Mouse (Mus musculus): ENCODE measurements at regions not wholly inside any gene's neighbourhood (a gene's known extent, or its start where the extent isn't known, plus 50 kb on each side); places are given as distances from the start of the nearest gene placed in this dataset.
A peak's percentile ranks its signal among the peaks of the same experiment; 100 is the strongest.

GRCm38 (mm10) chr15:62533233-62533632 is 1311.7 kb downstream of the Gsdmc2 start:
- Histone ChIP-seq H3K27ac (ENCODE audit: low read depth, low read length) (no peak overlapping the region), H3K4me1 (ENCODE audit: insufficient read depth) (no peaks in the 10 kb centered on the region), H3K9me3 (ENCODE audit: low read length) (no peaks in the 10 kb centered on the region), H3K36me3 (ENCODE audit: insufficient read depth) (no peaks in the 10 kb centered on the region), H3K4me3 (ENCODE audit: low read depth, low read length) (no peak overlapping the region), H3K4me2 (ENCODE audit: low read depth) (no peak overlapping the region), H3K27me3 (ENCODE audit: insufficient read depth, low read length) (no peaks in the 10 kb centered on the region), H3K9ac (no peak overlapping the region)
- ATAC-seq: no peak
- 66% methylated on average over 2 of the region's 2 CpGs for WGBS
- DNase-seq: no peak
- no peak for TF ChIP-seq CTCF (IDR thresholded peaks at IDR 0.05; ENCODE audit: low read depth)

GRCm38 (mm10) chr15:62528975-62529374 is 1316.0 kb downstream of the Gsdmc2 start:
- Histone ChIP-seq H3K9ac (no peak overlapping the region), H3K27ac (ENCODE audit: low read depth, low read length) (no peak overlapping the region), H3K36me3 (ENCODE audit: insufficient read depth) (no peaks in the 10 kb centered on the region), H3K4me3 (ENCODE audit: low read depth, low read length) (no peak overlapping the region), H3K4me1 (ENCODE audit: insufficient read depth) (no peaks in the 10 kb centered on the region), H3K4me2 (ENCODE audit: low read depth) (no peak overlapping the region), H3K9me3 (ENCODE audit: low read length) (no peaks in the 10 kb centered on the region), H3K27me3 (ENCODE audit: insufficient read depth, low read length) (no peaks in the 10 kb centered on the region)
- DNase-seq: no peak
- no peak for ATAC-seq
- 85% methylated on average over 3 of the region's 3 CpGs for WGBS
- TF ChIP-seq CTCF (IDR thresholded peaks at IDR 0.05; ENCODE audit: low read depth): no peak

- no peaks in the 10 kb centered on the region for H3K36me3 ChIP-seq (ENCODE audit: insufficient read depth)
- H3K4me1 ChIP-seq (ENCODE audit: insufficient read depth): no peaks in the 10 kb centered on the region
- WGBS: 26% methylated on average over 2 of the region's 2 CpGs
- H3K27ac ChIP-seq (ENCODE audit: low read depth, low read length): no peak overlapping the region
- no peaks in the 10 kb centered on the region for H3K27me3 ChIP-seq (ENCODE audit: insufficient read depth, low read length)
- no peak overlapping the region for H3K4me3 ChIP-seq (ENCODE audit: low read depth, low read length)
- DNase-seq: no peak
- no peak overlapping the region for H3K4me2 ChIP-seq (ENCODE audit: low read depth)
- no peaks in the 10 kb centered on the region for H3K9me3 ChIP-seq (ENCODE audit: low read length)
- TF ChIP-seq CTCF (IDR thresholded peaks at IDR 0.05; ENCODE audit: low read depth): no peak
- no peak overlapping the region for H3K9ac ChIP-seq
- no peak for ATAC-seq
Measured at GRCm38 (mm10) chr15:62524628-62525027, 1320.3 kb downstream of the Gsdmc2 start.

- Histone ChIP-seq H3K27ac (ENCODE audit: low read depth, low read length) (no peak overlapping the region), H3K9me3 (ENCODE audit: low read length) (no peaks in the 10 kb centered on the region), H3K4me1 (ENCODE audit: insufficient read depth) (no peaks in the 10 kb centered on the region), H3K4me2 (ENCODE audit: low read depth) (no peak overlapping the region), H3K27me3 (ENCODE audit: insufficient read depth, low read length) (no peaks in the 10 kb centered on the region), H3K36me3 (ENCODE audit: insufficient read depth) (no peaks in the 10 kb centered on the region), H3K9ac (no peak overlapping the region), H3K4me3 (ENCODE audit: low read depth, low read length) (no peak overlapping the region)
- no peak for ATAC-seq
- no peak for DNase-seq
- no peak for TF ChIP-seq CTCF (IDR thresholded peaks at IDR 0.05; ENCODE audit: low read depth)
- WGBS: 27% methylated on average over 2 of the region's 2 CpGs
Measured at GRCm38 (mm10) chr15:62524135-62524534, 1320.8 kb downstream of the Gsdmc2 start.

DNA sequence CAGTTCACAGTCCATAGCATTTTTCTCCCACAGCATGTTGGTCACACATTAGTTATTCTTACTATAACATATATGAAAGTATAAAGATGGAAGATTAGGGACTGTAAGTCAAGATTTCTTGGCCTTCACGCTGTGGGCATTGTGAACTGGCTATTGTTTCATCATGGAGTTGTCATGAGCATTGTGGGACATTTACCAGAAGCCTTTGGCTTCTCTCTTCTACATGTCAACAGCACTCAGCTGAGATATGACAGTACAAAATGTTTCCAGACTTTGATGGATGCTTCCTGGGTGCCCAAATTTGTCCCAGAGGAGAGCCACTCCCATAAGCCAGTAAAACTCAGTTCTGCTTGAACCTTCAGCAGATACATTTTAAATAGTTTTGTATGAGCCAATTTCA is 1331.5 kb downstream of the Gsdmc2 start:
- Histone ChIP-seq H3K9ac (no peak overlapping the region), H3K27me3 (ENCODE audit: insufficient read depth, low read length) (no peaks in the 10 kb centered on the region)
- 80% methylated on average over 1 of the region's 1 CpGs for WGBS

DNA sequence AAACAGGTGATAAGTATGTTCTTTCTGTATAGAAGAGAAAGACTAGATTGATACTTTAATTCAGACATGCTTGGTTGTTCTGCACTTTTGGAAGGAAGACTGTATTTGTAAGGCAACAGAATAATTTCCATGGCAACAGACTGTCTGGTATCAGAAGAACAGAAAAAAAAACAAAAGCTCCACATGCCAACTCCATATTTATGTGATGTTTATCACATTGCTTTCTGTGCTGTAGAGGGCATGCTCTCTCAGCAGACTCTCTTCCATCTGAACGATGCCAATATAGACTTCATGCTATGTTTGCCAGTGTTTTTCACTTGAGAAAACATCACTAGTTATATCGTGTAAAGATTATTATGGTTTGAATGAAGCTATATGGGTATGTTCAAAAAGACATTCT is 1333.5 kb downstream of the Gsdmc2 start:
- 55% methylated on average over 2 of the region's 2 CpGs for WGBS
- peak; percentile 93 for ATAC-seq

More for the DNA sequence above, 1331.5 kb downstream of the Gsdmc2 start:
- Histone ChIP-seq H3K4me1 (ENCODE audit: insufficient read depth) (no peaks in the 10 kb centered on the region), H3K27ac (ENCODE audit: low read depth, low read length) (no peak overlapping the region), H3K9me3 (ENCODE audit: low read length) (no peaks in the 10 kb centered on the region), H3K4me3 (ENCODE audit: low read depth, low read length) (no peak overlapping the region), H3K4me2 (ENCODE audit: low read depth) (no peak overlapping the region), H3K36me3 (ENCODE audit: insufficient read depth) (no peaks in the 10 kb centered on the region)
- TF ChIP-seq CTCF (IDR thresholded peaks at IDR 0.05; ENCODE audit: low read depth): no peak
- ATAC-seq: no peak
- DNase-seq: no peak

DNA sequence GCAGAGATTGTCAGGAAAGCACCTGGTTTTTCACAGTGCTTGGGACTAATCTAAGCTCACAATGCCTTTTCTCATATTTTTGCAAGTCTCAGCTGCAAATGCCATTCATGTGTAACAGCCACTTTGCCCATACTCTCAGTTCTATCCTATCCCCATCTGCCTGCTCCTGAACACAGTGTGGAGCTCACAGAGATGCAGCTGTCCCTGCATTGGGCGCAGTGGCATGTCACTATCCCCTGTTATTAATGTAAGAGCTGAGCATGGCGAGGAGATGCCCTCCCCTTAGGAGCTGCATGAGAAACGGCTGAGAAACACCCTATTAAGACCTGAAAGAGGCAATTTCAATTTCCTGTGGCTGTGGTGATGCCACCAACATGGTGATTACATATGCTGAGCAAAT is 1341.1 kb downstream of the Gsdmc2 start:
- H3K4me3 ChIP-seq (ENCODE audit: low read depth, low read length): no peak overlapping the region
- no peak overlapping the region for H3K4me2 ChIP-seq (ENCODE audit: low read depth)
- 64% methylated on average over 3 of the region's 3 CpGs for WGBS
- DNase-seq: no peak
- H3K9ac ChIP-seq: no peak overlapping the region
- no peaks in the 10 kb centered on the region for H3K4me1 ChIP-seq (ENCODE audit: insufficient read depth)
- no peaks in the 10 kb centered on the region for H3K27me3 ChIP-seq (ENCODE audit: insufficient read depth, low read length)
- no peak for TF ChIP-seq CTCF (IDR thresholded peaks at IDR 0.05; ENCODE audit: low read depth)
- no peaks in the 10 kb centered on the region for H3K9me3 ChIP-seq (ENCODE audit: low read length)
- no peak overlapping the region for H3K27ac ChIP-seq (ENCODE audit: low read depth, low read length)
- H3K36me3 ChIP-seq (ENCODE audit: insufficient read depth): no peaks in the 10 kb centered on the region
- ATAC-seq: peak; percentile 51

More for the DNA sequence above, 1333.5 kb downstream of the Gsdmc2 start:
- no peak overlapping the region for H3K9ac ChIP-seq
- no peaks in the 10 kb centered on the region for H3K4me1 ChIP-seq (ENCODE audit: insufficient read depth)
- no peak overlapping the region for H3K4me2 ChIP-seq (ENCODE audit: low read depth)
- no peaks in the 10 kb centered on the region for H3K36me3 ChIP-seq (ENCODE audit: insufficient read depth)
- no peak overlapping the region for H3K4me3 ChIP-seq (ENCODE audit: low read depth, low read length)
- no peak overlapping the region for H3K27ac ChIP-seq (ENCODE audit: low read depth, low read length)
- peak; percentile 33 for TF ChIP-seq CTCF (IDR thresholded peaks at IDR 0.05; ENCODE audit: low read depth)
- DNase-seq: peak; percentile 63
- H3K9me3 ChIP-seq (ENCODE audit: low read length): no peaks in the 10 kb centered on the region
- no peaks in the 10 kb centered on the region for H3K27me3 ChIP-seq (ENCODE audit: insufficient read depth, low read length)

- WGBS: 88% methylated on average over 4 of the region's 4 CpGs
- Histone ChIP-seq H3K4me2 (ENCODE audit: low read depth) (no peak overlapping the region), H3K9me3 (ENCODE audit: low read length) (no peaks in the 10 kb centered on the region), H3K27me3 (ENCODE audit: insufficient read depth, low read length) (no peaks in the 10 kb centered on the region), H3K36me3 (ENCODE audit: insufficient read depth) (no peaks in the 10 kb centered on the region), H3K4me3 (ENCODE audit: low read depth, low read length) (no peak overlapping the region), H3K9ac (no peak overlapping the region), H3K27ac (ENCODE audit: low read depth, low read length) (no peak overlapping the region), H3K4me1 (ENCODE audit: insufficient read depth) (no peaks in the 10 kb centered on the region)
- no peak for ATAC-seq
- DNase-seq: no peak
- TF ChIP-seq CTCF (IDR thresholded peaks at IDR 0.05; ENCODE audit: low read depth): no peak
Measured at GRCm38 (mm10) chr15:62500966-62501365, 1344.0 kb downstream of the Gsdmc2 start.
